Mouse (Mus musculus): Measurements from ENCODE around the gene Arih1.

DNA sequence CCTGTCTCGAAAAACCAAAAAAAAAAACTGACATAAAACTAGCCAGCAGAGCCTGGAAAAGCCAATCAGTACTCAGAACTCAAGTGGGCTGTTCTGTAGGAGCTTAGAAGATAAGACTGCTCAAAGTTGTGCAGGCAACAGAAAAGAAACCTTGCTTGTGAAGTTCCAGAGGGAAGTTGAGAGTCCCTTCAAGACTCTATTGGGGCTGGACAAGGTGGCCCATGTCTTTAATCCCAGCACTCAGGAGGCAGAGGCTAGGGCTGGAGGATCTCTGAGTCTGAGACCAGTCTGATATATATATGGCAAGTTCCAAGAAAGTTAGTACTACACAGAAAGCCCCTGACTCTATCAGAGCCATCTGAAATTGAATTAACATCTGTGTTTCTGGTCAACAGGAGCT is 28.0 kb downstream of the Arih1 start:
- TF ChIP-seq CTCF (IDR thresholded peaks at IDR 0.05; ENCODE audit: borderline replicate concordance, insufficient read depth, low read length), result no peak
- TF ChIP-seq POLR2A (IDR thresholded peaks at IDR 0.05; ENCODE audit: low read depth, low read length), result no peak
